Mouse (Mus musculus) stomach, postnatal 0 days (tissue): ENCODE results near the gene Slc25a34.

Source experiments
- CTCF ChIP-seq: IDR thresholded peaks from 2 replicates; pipeline ENCODE4 v1.5.1; 2016; ENCODE audit warnings: antibody characterized with exemption, low read depth, mild to moderate bottlenecking, moderate library complexity
- EP300 ChIP-seq: optimal IDR thresholded peaks from 2 replicates; pipeline ENCODE3; 2016; ENCODE audit warnings: antibody characterized with exemption

DNA sequence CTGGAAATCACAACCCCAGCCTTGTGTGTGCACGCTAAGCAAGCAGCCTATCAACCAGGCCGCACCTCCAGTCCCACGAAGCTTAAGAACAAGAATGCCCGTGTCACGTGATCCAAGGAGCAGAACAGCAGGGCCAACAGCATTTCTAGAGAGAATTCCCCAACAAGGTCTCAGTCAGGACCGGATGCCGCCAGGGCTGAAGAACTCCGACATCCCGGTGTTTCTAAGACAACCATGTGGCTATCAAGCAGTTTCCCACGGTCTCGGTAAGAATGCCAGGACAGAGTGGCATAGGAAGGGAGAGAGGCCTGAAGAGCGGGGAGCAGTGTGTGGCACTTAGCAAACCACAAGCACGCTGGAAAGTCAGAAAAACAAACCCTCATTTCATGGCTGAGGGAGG lies 30.2 kb upstream of the Slc25a34 start:
- TF ChIP-seq CTCF = no peak
- no peak for TF ChIP-seq EP300
